Mouse (Mus musculus): ENCODE measurements around the gene Srsf10. TPM values are rescaled to one million over a fixed set of nuclear protein-coding genes. Genes with fewer than 3 reads are reported as not detected.

Srsf10 gene
- polyA plus RNA-seq (2015; fragmentation: Nextera tagmentation; extraction: Ambion mirVana) = 190 and 211 TPM in 2 replicates

DNA sequence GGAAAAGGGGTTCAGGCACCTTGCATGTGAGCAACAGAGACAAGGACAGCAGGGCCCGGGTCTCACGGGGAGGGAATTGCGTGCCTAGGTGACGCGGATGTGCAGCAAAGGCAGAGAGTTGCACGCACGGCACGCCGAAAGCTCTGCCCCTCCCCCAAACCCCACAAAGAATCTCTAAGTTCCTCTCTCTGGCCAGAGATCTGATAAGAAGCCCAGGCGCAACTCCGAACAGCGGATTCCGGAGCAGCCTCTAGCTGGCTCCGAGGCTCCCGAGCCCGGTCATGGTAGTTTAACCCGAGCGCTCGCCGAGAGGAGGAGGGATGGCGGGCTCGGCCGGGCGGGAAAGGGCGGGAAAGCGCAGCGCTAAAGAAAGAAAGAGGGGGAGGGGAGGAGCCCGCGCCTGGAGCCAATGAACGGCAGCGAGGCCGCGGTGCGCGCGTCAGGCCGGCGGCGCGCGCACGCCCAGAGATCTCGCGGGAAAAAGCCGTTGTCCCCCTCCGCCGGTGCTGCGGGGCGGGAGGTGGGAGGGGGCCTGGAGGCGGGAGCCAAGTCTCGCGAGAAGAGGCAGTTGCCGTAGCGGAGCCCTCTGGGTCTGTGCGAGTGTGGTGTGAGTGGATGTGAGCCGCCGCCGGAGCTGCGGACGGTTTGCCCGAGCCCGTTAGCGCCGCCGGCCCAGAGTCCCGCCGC is at the start of gene Srsf10:
Srsf10 (plus strand) TSS at position 212 of the 687 bp plus-strand sequence.
- H3K36me3 ChIP-seq (ENCODE audit: control insufficient read depth, insufficient read depth, low read length) = no peaks in the 10 kb centered on the region
- H3K27ac ChIP-seq (ENCODE audit: low read length) = peak within 1 kb of the TSS; percentile 96
- no peaks in the 10 kb centered on the region for H3K9me3 ChIP-seq (replicated peaks; ENCODE audit: control insufficient read depth, low read length, poor library complexity, severe bottlenecking)
- peak within 1 kb of the TSS; percentile 82 for H3K4me2 ChIP-seq (ENCODE audit: low read length)
- H3K27me3 ChIP-seq (ENCODE audit: control insufficient read depth, insufficient read depth, low read depth, low read length) = no peaks in the 10 kb centered on the region
- H3K9ac ChIP-seq (ENCODE audit: low read depth, low read length) = peak within 1 kb of the TSS; percentile 95
- peaks cover 39% of the 10 kb centered on the region for H3K4me1 ChIP-seq (ENCODE audit: control insufficient read depth, insufficient read depth, low read length)
- WGBS = under 1% methylated on average over 63 of the region's 67 CpGs
- H3K4me3 ChIP-seq (ENCODE audit: low read depth, low read length) = peak within 1 kb of the TSS; percentile 98
- ATAC-seq = peak; percentile 96

DNA sequence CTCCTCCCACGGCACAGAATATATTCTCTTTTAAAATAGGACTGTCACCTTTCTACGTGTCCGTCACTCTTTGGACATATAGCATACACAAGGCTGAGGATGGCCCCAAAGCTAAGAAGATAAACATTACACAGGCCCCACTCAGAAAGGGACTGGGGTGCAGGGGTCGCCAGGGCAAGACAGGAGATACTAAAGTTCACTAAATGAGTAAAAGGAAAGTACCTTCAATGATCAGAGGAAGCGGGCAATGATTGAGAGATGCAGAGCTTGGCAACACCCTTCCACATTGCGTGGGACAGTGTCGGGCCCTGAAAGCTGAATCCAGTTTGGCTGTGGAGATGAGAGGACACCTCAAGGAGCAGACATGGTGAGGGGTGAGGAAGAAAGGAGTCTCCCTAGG is 40.7 kb upstream of the Srsf10 start:
- ATAC-seq = no peak
- WGBS = 85% methylated on average over 7 of the region's 7 CpGs
- no peaks in the 10 kb centered on the region for H3K9me3 ChIP-seq (replicated peaks; ENCODE audit: control insufficient read depth, low read length, poor library complexity, severe bottlenecking)
- H3K4me1 ChIP-seq (ENCODE audit: control insufficient read depth, insufficient read depth, low read length) = no peaks in the 10 kb centered on the region
- H3K9ac ChIP-seq (ENCODE audit: low read depth, low read length) = no peak overlapping the region
- H3K27me3 ChIP-seq (ENCODE audit: control insufficient read depth, insufficient read depth, low read depth, low read length) = no peaks in the 10 kb centered on the region
- H3K36me3 ChIP-seq (ENCODE audit: control insufficient read depth, insufficient read depth, low read length) = no peaks in the 10 kb centered on the region
- no peak overlapping the region for H3K27ac ChIP-seq (ENCODE audit: low read length)
- no peak overlapping the region for H3K4me3 ChIP-seq (ENCODE audit: low read depth, low read length)
- H3K4me2 ChIP-seq (ENCODE audit: low read length) = no peak overlapping the region

DNA sequence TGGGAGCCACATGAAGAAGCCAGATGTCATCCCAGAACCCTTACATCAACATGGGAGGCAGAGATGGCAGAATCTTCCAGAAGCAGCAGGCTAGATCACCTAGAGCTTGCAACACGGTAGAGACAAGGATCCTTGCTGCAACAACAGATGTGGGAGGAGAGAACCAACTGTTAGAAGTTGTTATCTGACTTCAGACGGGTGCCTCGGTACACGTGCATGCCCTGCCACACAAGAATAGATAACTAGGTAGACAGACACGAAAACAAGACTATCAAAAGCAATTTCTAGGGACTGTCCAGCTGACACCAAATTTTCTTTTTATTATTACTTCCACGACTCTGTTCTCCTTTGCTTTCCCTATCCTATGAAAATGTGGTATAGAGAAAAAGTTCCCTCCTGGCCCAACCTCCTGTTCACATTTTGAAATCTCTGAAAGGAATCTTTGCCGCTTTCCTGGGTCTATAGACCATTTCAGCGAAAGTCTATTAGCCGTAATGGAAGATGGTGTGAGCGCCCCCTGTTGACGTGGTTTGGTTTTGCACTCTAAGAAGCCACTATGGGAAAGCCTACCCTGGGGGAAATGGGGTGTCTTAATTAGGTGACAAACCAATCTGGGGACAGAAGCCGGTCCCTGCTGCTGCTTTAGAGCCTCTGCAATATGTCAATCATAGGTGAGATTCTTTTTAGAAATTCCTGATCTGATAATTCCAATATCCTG is 38.5 kb upstream of the Srsf10 start:
- Histone ChIP-seq H3K9ac (ENCODE audit: low read depth, low read length) (no peak overlapping the region), H3K4me2 (ENCODE audit: low read length) (no peak overlapping the region), H3K4me3 (ENCODE audit: low read depth, low read length) (no peak overlapping the region), H3K4me1 (ENCODE audit: control insufficient read depth, insufficient read depth, low read length) (no peaks in the 10 kb centered on the region), H3K27me3 (ENCODE audit: control insufficient read depth, insufficient read depth, low read depth, low read length) (no peaks in the 10 kb centered on the region), H3K9me3 (replicated peaks; ENCODE audit: control insufficient read depth, low read length, poor library complexity, severe bottlenecking) (no peaks in the 10 kb centered on the region), H3K36me3 (ENCODE audit: control insufficient read depth, insufficient read depth, low read length) (no peaks in the 10 kb centered on the region), H3K27ac (ENCODE audit: low read length) (no peak overlapping the region)
- 44% methylated on average over 12 of the region's 12 CpGs for WGBS
- no peak for ATAC-seq

DNA sequence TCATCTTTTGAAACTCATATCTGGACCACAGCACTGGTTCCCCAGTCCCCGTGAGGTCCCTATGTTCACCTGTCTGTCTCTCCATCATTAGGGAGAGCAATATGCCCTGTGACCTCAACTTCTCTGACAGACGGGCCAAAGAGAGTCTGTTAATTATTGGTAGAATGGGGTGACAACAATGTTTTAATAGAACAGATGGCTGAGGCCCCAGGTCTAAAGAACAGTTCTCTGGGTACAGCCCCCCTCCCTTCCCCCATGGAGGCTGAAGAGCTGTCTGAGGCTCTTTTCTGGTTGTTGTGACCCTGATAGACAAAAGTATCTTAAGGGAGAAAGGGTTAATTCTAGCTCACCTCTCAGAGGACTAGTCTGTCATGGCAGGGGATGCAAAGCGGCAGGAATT is 37.2 kb upstream of the Srsf10 start:
- no peaks in the 10 kb centered on the region for H3K27me3 ChIP-seq (ENCODE audit: control insufficient read depth, insufficient read depth, low read depth, low read length)
- H3K9me3 ChIP-seq (replicated peaks; ENCODE audit: control insufficient read depth, low read length, poor library complexity, severe bottlenecking) = no peaks in the 10 kb centered on the region
- no peak overlapping the region for H3K4me3 ChIP-seq (ENCODE audit: low read depth, low read length)
- no peak overlapping the region for H3K27ac ChIP-seq (ENCODE audit: low read length)
- WGBS = 82% methylated on average over 3 of the region's 3 CpGs
- no peaks in the 10 kb centered on the region for H3K36me3 ChIP-seq (ENCODE audit: control insufficient read depth, insufficient read depth, low read length)
- H3K4me2 ChIP-seq (ENCODE audit: low read length) = no peak overlapping the region
- H3K4me1 ChIP-seq (ENCODE audit: control insufficient read depth, insufficient read depth, low read length) = no peaks in the 10 kb centered on the region
- ATAC-seq = no peak
- no peak overlapping the region for H3K9ac ChIP-seq (ENCODE audit: low read depth, low read length)

- no peak overlapping the region for H3K9ac ChIP-seq (ENCODE audit: low read depth, low read length)
- no peak overlapping the region for H3K4me3 ChIP-seq (ENCODE audit: low read depth, low read length)
- WGBS = 82% methylated on average over 17 of the region's 17 CpGs
- H3K4me1 ChIP-seq (ENCODE audit: control insufficient read depth, insufficient read depth, low read length) = no peaks in the 10 kb centered on the region
- no peak overlapping the region for H3K4me2 ChIP-seq (ENCODE audit: low read length)
- H3K27ac ChIP-seq (ENCODE audit: low read length) = no peak overlapping the region
- H3K27me3 ChIP-seq (ENCODE audit: control insufficient read depth, insufficient read depth, low read depth, low read length) = no peaks in the 10 kb centered on the region
- ATAC-seq = no peak
- H3K36me3 ChIP-seq (ENCODE audit: control insufficient read depth, insufficient read depth, low read length) = no peaks in the 10 kb centered on the region
- H3K9me3 ChIP-seq (replicated peaks; ENCODE audit: control insufficient read depth, low read length, poor library complexity, severe bottlenecking) = no peaks in the 10 kb centered on the region
Observed at GRCm38 (mm10) chr4:135819826-135820526, 35.6 kb upstream of the Srsf10 start.

DNA sequence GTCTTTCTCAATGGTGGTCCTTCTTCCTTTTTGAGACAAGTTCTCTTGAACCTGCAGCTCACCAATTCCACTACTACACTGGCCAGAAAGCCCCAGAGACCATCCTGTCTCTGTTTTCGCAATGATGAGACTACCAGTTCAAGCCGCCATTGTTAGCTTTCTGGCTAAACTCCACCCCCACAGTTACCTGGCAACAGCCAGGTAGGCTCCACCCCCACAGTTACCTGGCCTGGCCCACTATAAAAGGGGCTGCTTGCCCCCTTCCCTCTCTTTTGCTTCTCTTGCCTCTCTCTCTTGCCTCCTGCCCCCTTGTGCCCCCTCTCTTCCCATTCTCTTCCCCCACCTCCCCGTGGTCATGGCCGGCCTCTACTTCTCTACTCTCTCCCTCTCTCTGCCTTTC is 33.8 kb upstream of the Srsf10 start:
- Histone ChIP-seq H3K9me3 (replicated peaks; ENCODE audit: control insufficient read depth, low read length, poor library complexity, severe bottlenecking) (no peaks in the 10 kb centered on the region), H3K36me3 (ENCODE audit: control insufficient read depth, insufficient read depth, low read length) (no peaks in the 10 kb centered on the region), H3K27ac (ENCODE audit: low read length) (no peak overlapping the region), H3K4me2 (ENCODE audit: low read length) (no peak overlapping the region), H3K4me3 (ENCODE audit: low read depth, low read length) (no peak overlapping the region), H3K4me1 (ENCODE audit: control insufficient read depth, insufficient read depth, low read length) (no peaks in the 10 kb centered on the region), H3K27me3 (ENCODE audit: control insufficient read depth, insufficient read depth, low read depth, low read length) (no peaks in the 10 kb centered on the region), H3K9ac (ENCODE audit: low read depth, low read length) (no peak overlapping the region)
- no peak for ATAC-seq
- WGBS = 93% methylated on average over 4 of the region's 4 CpGs

- H3K36me3 ChIP-seq (ENCODE audit: control insufficient read depth, insufficient read depth, low read length) = no peaks in the 10 kb centered on the region
- H3K4me1 ChIP-seq (ENCODE audit: control insufficient read depth, insufficient read depth, low read length) = no peaks in the 10 kb centered on the region; the same call in 1 of the 2 replicates
- H3K9me3 ChIP-seq (replicated peaks; ENCODE audit: control insufficient read depth, low read length, poor library complexity, severe bottlenecking) = no peaks in the 10 kb centered on the region
- H3K27ac ChIP-seq (ENCODE audit: low read length) = no peak overlapping the region
- no peaks in the 10 kb centered on the region for H3K27me3 ChIP-seq (ENCODE audit: control insufficient read depth, insufficient read depth, low read depth, low read length)
- no peak overlapping the region for H3K4me2 ChIP-seq (ENCODE audit: low read length)
- H3K4me3 ChIP-seq (ENCODE audit: low read depth, low read length) = no peak overlapping the region
- WGBS = 60% methylated on average over 2 of the region's 2 CpGs
- ATAC-seq = no peak
- H3K9ac ChIP-seq (ENCODE audit: low read depth, low read length) = no peak overlapping the region
Observed at GRCm38 (mm10) chr4:135823298-135823697, 32.2 kb upstream of the Srsf10 start.

DNA sequence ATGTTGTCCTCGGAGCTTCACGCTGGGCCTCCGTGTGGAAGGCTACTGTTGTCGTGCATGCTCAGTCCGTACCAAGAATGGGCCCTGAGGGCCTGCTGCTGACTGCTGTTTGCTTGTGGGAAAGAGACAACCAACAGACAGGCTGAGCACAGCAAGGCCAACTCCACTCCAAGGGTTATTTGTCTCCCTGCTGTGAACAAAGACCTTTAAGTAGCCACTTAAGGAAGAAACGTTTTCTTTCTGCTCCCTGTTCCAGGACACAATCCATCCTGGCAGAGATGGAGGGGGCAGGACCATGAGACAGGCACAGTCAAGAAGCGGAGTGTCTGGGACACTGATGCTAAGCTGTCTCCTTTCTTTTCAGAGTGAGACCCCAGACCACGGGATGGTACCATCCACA is 31.3 kb upstream of the Srsf10 start:
- no peaks in the 10 kb centered on the region for H3K36me3 ChIP-seq (ENCODE audit: control insufficient read depth, insufficient read depth, low read length)
- H3K9me3 ChIP-seq (replicated peaks; ENCODE audit: control insufficient read depth, low read length, poor library complexity, severe bottlenecking) = no peaks in the 10 kb centered on the region
- peaks cover 4% of the 10 kb centered on the region; the same call in 1 of the 2 replicates for H3K4me1 ChIP-seq (ENCODE audit: control insufficient read depth, insufficient read depth, low read length)
- no peak for ATAC-seq
- no peak overlapping the region for H3K27ac ChIP-seq (ENCODE audit: low read length)
- H3K4me2 ChIP-seq (ENCODE audit: low read length) = no peak overlapping the region
- no peak overlapping the region for H3K9ac ChIP-seq (ENCODE audit: low read depth, low read length)
- H3K27me3 ChIP-seq (ENCODE audit: control insufficient read depth, insufficient read depth, low read depth, low read length) = no peaks in the 10 kb centered on the region
- 35% methylated on average over 8 of the region's 8 CpGs for WGBS
- no peak overlapping the region for H3K4me3 ChIP-seq (ENCODE audit: low read depth, low read length)

- H3K27me3 ChIP-seq (ENCODE audit: control insufficient read depth, insufficient read depth, low read depth, low read length) = no peaks in the 10 kb centered on the region
- H3K4me3 ChIP-seq (ENCODE audit: low read depth, low read length) = no peak overlapping the region
- no peak for ATAC-seq
- WGBS = 13% methylated on average over 11 of the region's 11 CpGs
- H3K9me3 ChIP-seq (replicated peaks; ENCODE audit: control insufficient read depth, low read length, poor library complexity, severe bottlenecking) = no peaks in the 10 kb centered on the region
- no peak overlapping the region for H3K9ac ChIP-seq (ENCODE audit: low read depth, low read length)
- H3K36me3 ChIP-seq (ENCODE audit: control insufficient read depth, insufficient read depth, low read length) = no peaks in the 10 kb centered on the region
- peak overlapping the region; percentile 70 for H3K27ac ChIP-seq (ENCODE audit: low read length)
- H3K4me2 ChIP-seq (ENCODE audit: low read length) = peak overlapping the region; percentile 29
- peaks cover 17% of the 10 kb centered on the region for H3K4me1 ChIP-seq (ENCODE audit: control insufficient read depth, insufficient read depth, low read length)
Observed at GRCm38 (mm10) chr4:135828491-135828890, 27.1 kb upstream of the Srsf10 start.

All from midbrain, embryonic 16.5 days (tissue).